Mouse (Mus musculus) heart, adult 2 months (tissue): Measurements from ENCODE around the gene Trim27.

Experiments used
- CTCF ChIP-seq: fragments of 200-600 bp; IDR thresholded peaks from 2 replicates; pipeline ENCODE4 v1.8.1; 2022; ENCODE audit warnings: antibody characterized with exemption, mild to moderate bottlenecking, moderate library complexity
- POLR2A ChIP-seq: fragments of 200-500 bp; IDR thresholded peaks from 2 replicates; pipeline ENCODE4 v1.6.1; 2011; ENCODE audit warnings: mild to moderate bottlenecking, low read depth, low read length, control low read depth; ENCODE audit not compliant: insufficient read depth

DNA sequence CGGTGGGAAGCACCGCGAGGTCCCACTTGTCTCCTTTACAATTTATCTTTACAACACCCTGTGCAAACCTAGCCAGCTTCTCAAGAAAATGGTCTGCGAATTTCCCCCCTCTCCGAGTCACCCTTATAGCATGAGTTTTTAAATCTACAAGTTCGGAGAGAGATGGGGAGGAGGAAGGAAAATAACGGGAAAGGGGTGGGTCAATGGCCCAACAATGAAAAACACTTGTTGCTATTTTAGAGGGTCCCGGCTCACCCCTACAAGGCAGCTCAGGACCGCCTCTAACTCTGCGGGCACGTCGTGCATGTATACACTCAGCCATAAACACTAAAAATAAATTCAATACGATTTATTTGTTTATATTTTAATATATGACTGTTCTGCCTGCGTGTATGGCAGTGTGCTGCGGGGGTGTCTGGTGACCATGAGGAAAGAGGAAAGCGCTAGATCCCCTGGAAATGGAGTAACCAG, 19.2 kb upstream of the Trim27 start:
- no peak for TF ChIP-seq POLR2A
- no peak for TF ChIP-seq CTCF
